ENCODE assay signal across 10 mouse cellular contexts in genomic region chr4:141871333-141871725, GRCm38 (mm10). TPM values are rescaled to one million over a fixed set of nuclear protein-coding genes. Genes with fewer than 3 reads are reported as not detected.
DNase-seq lines count a peak whose midpoint lies in the region; ATAC-seq and TF ChIP-seq lines count a peak whose summit lies in the region.
"Had no signal": no experiment of that assay in that cellular context is flagged by ENCODE, and none has a peak within 500 bp of the region (broad histone marks: within the 10 kb centered on the region; RNA-seq: fewer than 3 reads in every experiment).

No protein-coding gene starts in this region.

- peak overlapping the region; percentile 88; the same call in 1 of the 2 replicates for H3K4me3 ChIP-seq in heart, embryonic 11.5 days (ENCODE audit: low read depth, low read length)
- H3K4me3 ChIP-seq in spleen, adult 2 months (ENCODE audit: extremely low read depth, insufficient read depth, insufficient read length): no peak overlapping the region
- peak overlapping the region; percentile 87; the same call in 1 of the 2 replicates for H3K4me3 ChIP-seq in liver, embryonic 15.5 days (replicated peaks)

- no peaks in the 10 kb centered on the region for H3K9me3 ChIP-seq in heart, embryonic 11.5 days (replicated peaks; ENCODE audit: control insufficient read depth, low read length)
- no peaks in the 10 kb centered on the region for H3K9me3 ChIP-seq in liver, embryonic 15.5 days (replicated peaks)
- H3K9me3 ChIP-seq: midbrain, embryonic 12.5 days had no signal

- no peak for TF ChIP-seq POLR2A in spleen, adult 2 months (IDR thresholded peaks at IDR 0.05; ENCODE audit: low read depth, low read length)

- no peak for TF ChIP-seq CTCF in spleen, adult 2 months (IDR thresholded peaks at IDR 0.05; ENCODE audit: extremely low read depth, insufficient read depth, insufficient read length, insufficient replicate concordance)

- peaks cover 5% of the 10 kb centered on the region; the same call in 1 of the 2 replicates for H3K36me3 ChIP-seq in heart, embryonic 11.5 days (ENCODE audit: control insufficient read depth, insufficient read depth, low read length)
- peaks cover 2% of the 10 kb centered on the region; the same call in 1 of the 2 replicates for H3K36me3 ChIP-seq in spleen, adult 2 months (ENCODE audit: control insufficient read depth, insufficient read depth, low read length)
- peaks cover 18% of the 10 kb centered on the region for H3K36me3 ChIP-seq in liver, embryonic 15.5 days (replicated peaks)

- H3K27ac ChIP-seq in heart, embryonic 11.5 days (ENCODE audit: low read depth, low read length): peak overlapping the region; percentile 60; the same call in 1 of the 2 replicates
- H3K27ac ChIP-seq in spleen, adult 2 months (ENCODE audit: insufficient read depth, low read length): peak overlapping the region; percentile 44; the same call in 1 of the 2 replicates
- peak overlapping the region; percentile 59; the same call in 1 of the 2 replicates for H3K27ac ChIP-seq in liver, embryonic 15.5 days (replicated peaks)

- H3K27me3 ChIP-seq in heart, embryonic 11.5 days (ENCODE audit: control insufficient read depth, insufficient read depth, low read length): no peaks in the 10 kb centered on the region
- no peaks in the 10 kb centered on the region for H3K27me3 ChIP-seq in spleen, adult 2 months (ENCODE audit: control insufficient read depth, insufficient read depth, low read length)
- H3K27me3 ChIP-seq in liver, embryonic 15.5 days: 0 out of 2 replicates have a peak, but pooled peaks cover 8% of the 10 kb centered on the region

- peaks cover 76% of the 10 kb centered on the region for H3K4me1 ChIP-seq in heart, embryonic 11.5 days (ENCODE audit: control insufficient read depth, insufficient read depth, low read length)
- H3K4me1 ChIP-seq in spleen, adult 2 months (ENCODE audit: control insufficient read depth, insufficient read depth, insufficient read length): peaks cover 9% of the 10 kb centered on the region
- H3K4me1 ChIP-seq in liver, embryonic 15.5 days (replicated peaks): peaks cover 86% of the 10 kb centered on the region

- H3K9ac ChIP-seq in heart, embryonic 11.5 days (ENCODE audit: low read depth, low read length): peak overlapping the region; percentile 58; the same call in 1 of the 2 replicates
- H3K9ac ChIP-seq in liver, embryonic 15.5 days: no peak overlapping the region

- H3K4me2 ChIP-seq in heart, embryonic 11.5 days: peak overlapping the region; percentile 77
- H3K4me2 ChIP-seq in liver, embryonic 15.5 days: peak overlapping the region; percentile 99

- ATAC-seq in heart, embryonic 11.5 days (replicated peaks; ENCODE audit: insufficient number of reproducible peaks, low FRiP score, low TSS enrichment): no peak
- no peak for ATAC-seq in liver, embryonic 15.5 days (ENCODE audit: insufficient read depth)

- no peak for DNase-seq in heart, adult 8-10 months (ENCODE audit: low spot score)
- DNase-seq in spleen, adult 2 months (ENCODE audit: low read depth in 1 of 2, low spot score in 2 of 2): no peak
- DNase-seq in spleen, postnatal 10 days (ENCODE audit: low spot score in 2 of 2): no peak
- no peak for DNase-seq in adrenal gland, postnatal 36 days
- no peak for DNase-seq in urinary bladder, postnatal 14 days (ENCODE audit: low spot score)
- DNase-seq in thymus, postnatal 4 days: no peak

- 77% methylated on average over 3 of the region's 3 CpGs for whole genome bisulfite sequencing in heart, embryonic 11.5 days (ENCODE audit: insufficient replicate concordance)
- 93% methylated on average over 3 of the region's 3 CpGs for WGBS in spleen, adult 2 months
- WGBS in liver, embryonic 15.5 days (ENCODE audit: insufficient replicate concordance): 76% methylated on average over 3 of the region's 3 CpGs

RNA-seq across cellular contexts. Expression of gene Efhd2, which starts 3.4 kb away (rescaled TPM):
- polyA plus RNA-seq in heart, embryonic 11.5 days (2014; fragmentation: Nextera tagmentation; extraction: Ambion mirVana): 59.2 and 63.4 TPM in 2 replicates
- 10 to 100 TPM; 18.1 to 21.4 (median 19.6) TPM for total RNA-seq in heart, adult 8-10 months (2022)
- 108 and 129 TPM in 2 replicates for polyA plus RNA-seq in spleen, adult 2 months (2012; rRNA removed)
- polyA plus RNA-seq in liver, embryonic 15.5 days (2015; fragmentation: Nextera tagmentation; extraction: Ambion mirVana): 45.8 and 48.4 TPM in 2 replicates
- 10 to 100 TPM; 23.1 to 29.1 TPM for total RNA-seq in adrenal gland, postnatal 36 days (2021)

RNA-seq across cellular contexts. Expression of gene Ctrc, which starts 25.2 kb away (rescaled TPM):
- polyA plus RNA-seq in heart, embryonic 11.5 days (2014; fragmentation: Nextera tagmentation; extraction: Ambion mirVana): not detected in 2 replicates
- not detected for total RNA-seq in heart, adult 8-10 months (2022)
- polyA plus RNA-seq in spleen, adult 2 months (2012; rRNA removed): 84.6 and 1,887 TPM in 2 replicates
- not detected in 2 replicates for polyA plus RNA-seq in liver, embryonic 15.5 days (2015; fragmentation: Nextera tagmentation; extraction: Ambion mirVana)
- total RNA-seq in adrenal gland, postnatal 36 days (2021): not detected
- total RNA-seq: gastrocnemius, postnatal 36 days had no signal
- polyA plus RNA-seq: midbrain, embryonic 12.5 days had no signal

RNA-seq across cellular contexts. Expression of gene Cela2a, which starts 45.4 kb away (rescaled TPM):
- not detected in 2 replicates for polyA plus RNA-seq in heart, embryonic 11.5 days (2014; fragmentation: Nextera tagmentation; extraction: Ambion mirVana)
- 1 to 10 TPM in 1 of 4 experiments, not detected in 3; 1.0 TPM for total RNA-seq in heart, adult 8-10 months (2022)
- 18,445 and 18,883 TPM in 2 replicates for polyA plus RNA-seq in spleen, adult 2 months (2012; rRNA removed)
- polyA plus RNA-seq in liver, embryonic 15.5 days (2015; fragmentation: Nextera tagmentation; extraction: Ambion mirVana): 0.14 and 3.3 TPM in 2 replicates
- not detected for total RNA-seq in adrenal gland, postnatal 36 days (2021)
- total RNA-seq: gastrocnemius, postnatal 36 days had no signal
- polyA plus RNA-seq: midbrain, embryonic 12.5 days had no signal

Comparison
In these comparisons a context has a peak if more than half of its experiments do, and no peak if none do; other contexts are left out.
1. RNA of gene Ctrc, which starts 25.2 kb away (polyA plus RNA-seq): 84.6 to 1,887 TPM in spleen, adult 2 months; not detected in heart, embryonic 11.5 days and not detected in liver, embryonic 15.5 days; every median in the first group is over 10 times any median in the second.
2. RNA of gene Cela2a, which starts 45.4 kb away (polyA plus RNA-seq): 18,445 to 18,883 TPM in spleen, adult 2 months; 0.14 to 3.3 TPM in liver, embryonic 15.5 days and not detected in heart, embryonic 11.5 days; every median in the first group is over 1,000 times any median in the second.
3. Peak in every context shown above with its lines, with median percentiles within 50 percentile points of each other: H3K27ac ChIP-seq.